Mouse (Mus musculus) WW6 (cell line): ENCODE results near the gene Slc10a6.

Experiments used
- DNase-seq: peaks from one replicate; pipeline ENCODE4 v3.0.0-alpha.2; 2013; ENCODE audit warnings: low read depth, low spot score

The Slc10a6 gene

DNA sequence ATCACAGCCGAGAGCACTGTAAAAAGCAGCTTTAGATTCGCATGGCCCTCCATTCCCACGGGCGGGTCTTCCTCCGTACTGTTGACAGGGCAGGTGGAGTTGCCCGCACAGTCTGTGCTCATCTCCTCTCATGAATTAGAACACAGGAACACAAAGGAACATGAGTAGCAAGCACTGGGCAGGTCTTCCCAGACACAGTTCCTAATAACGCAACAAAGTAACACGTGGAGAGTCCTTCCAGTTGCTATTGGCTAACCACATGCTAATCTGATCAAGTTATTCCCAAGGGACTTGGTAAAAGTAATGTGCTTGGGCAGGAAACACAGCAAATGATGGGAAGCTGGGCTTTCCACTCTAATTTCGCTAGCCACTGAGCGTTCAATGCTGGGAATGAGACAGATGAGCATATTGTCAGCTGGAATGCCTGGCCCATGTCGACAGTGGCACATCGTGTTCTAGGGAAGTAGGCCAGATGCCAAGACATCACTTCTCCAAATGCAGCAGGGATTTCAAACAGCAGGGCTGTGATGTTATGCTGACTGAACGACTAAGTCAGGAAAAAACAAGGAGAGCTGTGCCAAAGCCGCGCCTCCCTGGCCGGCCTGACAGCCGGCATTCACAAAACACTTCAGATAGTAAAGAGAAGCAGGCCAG lies at the start of gene Slc10a6:
Gene Slc10a6, minus strand, starts transcription at position 293 of the 654 bp plus-strand sequence.
- DNase-seq = no peak

DNA sequence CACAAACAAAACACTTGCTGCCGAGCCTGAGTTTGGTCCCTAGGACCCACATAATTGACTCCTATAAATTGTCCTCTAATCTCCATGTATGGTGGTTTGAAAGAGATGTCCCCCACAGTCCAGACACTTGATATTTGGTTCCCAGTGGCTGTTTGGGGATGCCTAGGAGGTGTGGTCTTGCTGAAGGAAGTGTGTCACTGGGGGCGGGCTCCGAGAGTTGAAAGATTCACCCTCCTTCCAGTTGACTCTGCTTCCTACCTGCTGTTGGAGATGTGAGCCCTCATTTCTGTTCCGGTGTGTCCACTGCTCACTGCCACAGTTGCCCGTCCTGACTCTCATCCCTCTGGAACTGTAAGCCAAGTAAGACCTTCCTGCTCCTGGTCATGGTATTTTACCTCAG lies 49.8 kb upstream of the Slc10a6 start:
- DNase-seq = no peak

DNA sequence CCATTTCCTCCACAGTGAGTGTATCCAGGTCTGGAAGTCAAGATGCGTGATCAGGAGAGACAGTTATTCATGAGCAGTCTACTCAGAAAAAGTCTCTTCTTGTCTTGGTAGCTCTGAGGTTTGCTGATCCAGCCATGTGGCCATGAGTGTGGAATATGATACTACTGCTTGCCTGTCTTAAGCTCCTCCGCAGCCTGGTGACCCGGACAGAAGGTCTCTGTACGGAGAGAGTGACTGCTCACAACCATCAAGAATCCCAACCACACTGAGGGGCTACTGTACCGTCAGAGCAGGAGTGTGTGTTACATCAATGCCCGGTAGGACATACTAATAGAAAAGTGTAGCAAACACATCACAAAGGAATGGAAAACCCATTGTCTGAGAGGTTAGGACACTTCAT lies 48.7 kb upstream of the Slc10a6 start:
- no peak for DNase-seq

DNA sequence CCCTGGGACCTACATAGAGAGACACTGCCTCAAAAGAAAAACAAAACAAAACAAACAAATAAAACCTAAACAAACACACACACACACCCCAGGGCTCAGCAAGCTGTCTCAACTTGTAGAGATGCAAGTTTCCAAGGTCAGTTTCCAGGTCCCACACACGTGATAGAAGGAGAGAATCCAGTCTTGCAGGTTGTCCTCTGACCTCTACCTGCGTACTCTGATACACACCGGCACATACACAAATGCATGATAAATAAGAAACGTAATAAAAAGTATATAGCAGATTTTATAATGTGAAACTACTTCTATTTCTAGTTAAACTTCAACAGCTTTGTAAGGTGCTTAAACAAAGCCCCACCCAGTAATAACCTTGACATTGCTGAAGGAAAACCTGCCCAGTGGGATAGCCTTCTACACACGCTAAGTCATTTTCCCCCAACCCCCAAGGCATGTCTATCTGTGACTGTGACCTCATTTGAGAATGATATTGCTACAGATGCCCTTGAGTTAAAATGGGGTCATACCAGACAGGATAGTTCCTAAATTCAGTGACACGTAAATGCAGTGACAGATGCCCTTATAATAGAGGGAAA lies 47.2 kb upstream of the Slc10a6 start:
- DNase-seq = no peak

DNA sequence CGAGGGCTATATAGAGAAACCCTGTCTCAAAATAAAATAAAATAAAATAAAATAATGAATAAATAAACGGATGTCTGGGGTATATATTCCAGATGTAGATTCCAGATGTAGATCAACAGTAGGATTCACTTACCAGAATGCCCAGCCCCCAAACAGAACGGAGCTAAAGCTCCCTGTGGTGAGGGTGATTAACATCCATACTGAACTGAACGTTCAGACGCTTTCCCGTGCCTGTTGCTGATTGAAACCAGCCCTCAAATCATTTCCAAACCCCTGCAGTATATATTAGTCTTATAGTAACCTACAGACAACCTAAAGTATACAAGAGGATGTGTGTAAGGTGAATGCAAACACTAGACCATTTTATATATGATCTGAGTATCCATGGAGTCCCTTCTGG lies 45.3 kb upstream of the Slc10a6 start:
- DNase-seq = no peak

DNA sequence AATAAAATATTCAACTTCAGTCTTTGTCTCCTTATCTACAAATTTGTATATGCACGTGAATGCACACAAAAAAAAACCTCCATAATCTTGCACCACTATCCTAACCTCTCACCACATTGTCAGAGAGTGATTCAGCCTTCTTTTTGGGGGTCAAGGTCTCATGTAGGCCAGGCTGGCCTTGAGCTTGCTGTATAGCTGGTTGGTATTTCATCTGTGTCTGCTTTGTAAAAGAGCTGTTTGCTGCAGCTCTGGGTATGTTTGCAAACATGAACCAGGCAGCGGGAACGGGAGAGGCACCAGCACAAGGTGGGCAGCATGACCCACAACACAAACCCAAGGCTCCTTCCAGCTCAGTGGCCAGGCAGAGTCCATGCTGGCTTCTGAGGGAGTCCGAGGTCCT lies 44.4 kb upstream of the Slc10a6 start:
- DNase-seq = no peak

DNA sequence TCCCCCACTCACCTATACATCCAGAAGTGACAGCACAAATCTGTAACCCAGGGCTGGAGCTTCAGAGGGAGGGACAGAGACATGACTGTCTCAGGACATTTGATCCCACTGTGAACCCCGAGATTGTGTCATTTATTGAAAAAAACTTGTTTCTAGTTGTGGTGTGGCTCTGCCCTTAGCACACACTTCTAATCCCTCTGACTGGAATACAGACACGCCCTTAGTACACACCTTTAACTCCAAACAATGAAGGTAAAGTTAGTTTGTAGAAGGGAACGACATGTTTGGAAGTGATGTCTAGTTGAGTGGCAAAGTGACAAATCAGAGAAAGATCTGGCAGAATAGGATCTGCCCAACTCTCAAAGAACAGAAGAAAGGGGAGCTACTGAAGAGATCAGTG lies 42.7 kb upstream of the Slc10a6 start:
- DNase-seq = no peak

DNA sequence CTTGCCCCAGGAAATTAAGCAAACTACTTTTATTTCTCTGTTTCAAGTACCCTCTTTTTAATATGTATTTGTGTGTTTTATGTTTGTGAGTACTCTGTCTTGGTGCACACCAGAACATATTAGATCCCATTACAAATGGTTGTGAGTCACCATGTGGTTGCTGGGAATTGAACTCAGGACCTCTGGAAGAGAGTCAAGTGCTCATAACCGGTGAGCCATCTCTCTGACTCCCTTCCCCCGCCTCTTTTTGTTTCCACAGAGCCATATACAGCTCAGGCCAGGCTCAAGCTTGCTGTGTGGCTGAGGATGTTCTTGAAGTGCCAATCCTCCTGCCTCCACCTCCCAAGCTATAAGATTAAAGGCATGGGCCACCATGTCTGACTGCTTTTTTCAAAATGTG lies 36.7 kb upstream of the Slc10a6 start:
- DNase-seq = no peak

DNA sequence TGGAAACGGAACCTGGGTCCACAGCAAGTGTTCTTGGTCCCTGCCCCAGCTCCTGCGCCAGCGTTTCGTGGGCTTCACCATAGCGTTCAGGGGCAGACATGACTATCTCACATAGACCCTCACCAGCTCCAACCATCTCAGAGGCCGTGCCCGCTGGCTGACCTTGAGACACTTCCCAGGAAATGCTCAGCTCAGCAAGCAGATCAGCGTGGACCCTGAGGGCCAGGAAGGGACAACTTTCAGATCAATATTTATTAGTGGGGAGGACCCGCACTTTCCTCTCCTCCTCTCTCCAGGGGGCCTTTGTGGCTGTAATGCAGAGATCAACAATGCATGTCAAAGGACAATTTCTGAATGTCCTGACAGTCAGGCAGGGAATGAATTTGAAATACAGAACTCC lies 35.7 kb upstream of the Slc10a6 start:
- DNase-seq = no peak

DNA sequence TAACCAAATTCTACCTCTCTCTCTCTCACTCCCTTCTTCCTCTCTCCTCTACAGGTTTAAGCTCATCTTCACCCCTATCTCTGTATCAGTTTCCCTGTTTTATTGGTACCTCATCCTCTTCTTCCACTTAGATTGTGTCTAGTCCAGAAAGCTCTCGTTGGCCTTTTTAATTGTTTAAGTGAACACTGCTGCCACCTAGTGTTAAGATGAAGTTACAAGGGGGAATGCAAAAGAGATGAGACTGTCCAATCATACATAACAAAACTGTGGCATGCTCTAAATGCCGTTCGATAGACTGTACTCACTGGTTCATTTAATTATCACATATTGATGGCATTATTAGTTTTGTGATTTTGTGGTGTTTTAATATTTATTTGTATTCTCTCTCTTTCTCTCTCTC lies 30.4 kb upstream of the Slc10a6 start:
- no peak for DNase-seq

DNA sequence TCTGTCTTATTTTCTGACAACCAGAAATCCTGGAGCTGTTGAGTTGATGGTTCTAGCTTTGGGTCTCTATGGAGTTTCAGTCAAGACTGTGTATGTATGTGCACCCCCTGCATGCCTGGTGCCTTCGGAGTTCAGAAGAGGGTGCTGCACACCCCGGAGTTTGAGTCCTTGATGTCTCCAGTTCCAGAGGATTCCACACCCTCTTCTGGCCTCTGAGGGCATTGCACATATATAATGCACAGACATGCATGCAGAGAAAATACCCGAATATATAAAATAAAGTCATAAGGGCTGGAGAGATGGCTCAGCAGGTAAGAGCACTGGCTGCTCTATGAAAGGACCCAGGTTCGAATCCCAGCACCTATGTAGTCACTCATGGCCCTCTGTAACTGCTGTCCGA lies 29.7 kb upstream of the Slc10a6 start:
- DNase-seq = no peak

DNA sequence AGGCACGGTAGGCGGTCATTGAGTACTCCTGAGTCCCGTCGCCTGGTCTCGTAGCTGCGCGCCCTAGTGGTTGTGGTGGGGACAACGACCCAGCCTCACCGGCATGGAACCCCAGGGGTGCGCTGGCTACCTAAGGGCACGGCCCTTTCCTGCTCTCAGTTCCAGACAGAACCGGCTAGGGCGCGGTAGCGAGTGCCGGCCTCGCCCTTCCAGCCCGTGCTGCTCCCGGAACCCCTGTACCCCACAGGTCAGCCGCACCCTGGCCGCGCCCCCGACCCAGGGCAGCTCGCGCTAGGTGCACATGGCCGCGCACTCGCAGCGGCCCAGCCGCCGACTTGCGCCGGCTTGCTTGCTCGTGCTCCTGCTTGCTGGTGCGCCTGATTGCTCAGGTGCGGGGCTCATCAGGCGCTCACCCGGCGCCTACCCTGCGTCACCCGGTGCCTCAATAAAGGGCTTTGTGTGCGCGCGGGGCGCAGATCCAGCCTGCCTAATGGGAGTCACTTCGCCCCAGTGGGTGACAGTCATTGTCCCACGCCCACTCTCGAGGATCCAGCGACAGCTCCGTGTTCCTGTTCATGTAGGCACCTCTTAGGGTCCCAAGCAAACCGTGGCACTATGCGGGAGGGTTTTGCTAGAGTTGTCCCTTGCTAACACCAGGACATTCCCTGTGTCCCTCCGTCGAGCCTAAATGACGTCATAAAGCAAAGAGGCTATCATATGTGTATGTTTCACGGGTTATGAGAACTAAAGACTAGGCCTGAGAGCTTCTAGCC lies 26.3 kb upstream of the Slc10a6 start, which contains the start of gene 1700016H13Rik:
Gene 1700016H13Rik, minus strand, starts transcription at position 665 of the 773 bp plus-strand sequence.
- DNase-seq = peak; percentile 64

DNA sequence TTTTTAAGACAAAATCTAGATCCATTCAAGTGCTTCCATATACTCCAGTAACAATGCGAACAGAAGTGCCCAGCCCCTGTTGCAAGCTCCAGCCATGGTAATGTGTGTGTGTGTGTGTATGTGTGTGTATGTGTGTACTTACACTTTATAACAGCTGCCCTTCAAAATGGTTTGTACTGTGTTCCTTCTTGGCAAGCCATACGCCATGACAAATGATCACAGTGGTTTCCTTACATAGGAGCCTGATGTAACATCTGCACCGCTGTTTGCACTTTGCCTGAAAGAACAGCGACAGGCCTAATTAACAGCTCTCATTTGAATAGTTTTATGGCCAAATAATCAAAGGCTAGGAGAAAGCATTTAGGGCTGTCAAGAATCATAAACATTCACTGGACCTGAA lies 25.6 kb upstream of the Slc10a6 start:
- no peak for DNase-seq

DNA sequence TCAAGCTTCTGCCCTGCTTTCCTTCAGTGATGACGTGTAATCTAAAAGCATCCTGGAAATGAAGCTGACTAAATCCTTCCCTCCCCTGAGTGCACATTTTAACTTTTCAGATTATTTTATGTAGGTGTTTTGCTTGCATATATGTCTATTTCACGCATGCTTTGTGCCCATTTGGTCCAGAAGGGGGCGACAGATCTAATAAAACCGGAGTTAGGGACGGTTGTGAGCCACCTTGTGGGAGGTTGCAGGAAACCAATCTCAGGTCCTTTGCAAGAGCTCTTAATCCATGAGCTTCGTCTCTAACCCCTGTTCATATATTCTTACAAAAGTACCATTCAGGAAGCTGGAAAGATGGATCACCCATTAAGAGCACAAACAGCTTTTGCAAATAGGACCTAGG lies 25.0 kb upstream of the Slc10a6 start:
- peak; percentile 75 for DNase-seq

DNA sequence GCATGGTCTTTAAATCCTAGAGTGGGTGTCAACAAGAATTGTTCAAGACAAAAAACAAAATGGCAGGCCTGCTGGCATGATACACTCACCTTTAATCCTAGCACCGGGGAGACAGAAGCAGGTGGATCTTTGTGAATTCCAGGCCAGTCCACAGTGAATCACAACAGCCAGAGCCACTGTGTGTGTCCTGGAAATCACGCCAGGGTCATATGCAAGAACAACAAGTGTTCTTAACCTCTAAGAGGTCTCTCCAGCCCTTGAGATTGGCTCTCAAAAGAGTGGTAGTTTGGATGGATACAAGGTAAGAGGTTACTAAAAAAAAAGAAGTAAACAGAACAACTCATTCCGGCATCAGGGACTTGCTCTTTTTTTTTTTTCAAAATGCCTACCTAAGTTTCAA lies 18.1 kb upstream of the Slc10a6 start:
- no peak for DNase-seq

DNA sequence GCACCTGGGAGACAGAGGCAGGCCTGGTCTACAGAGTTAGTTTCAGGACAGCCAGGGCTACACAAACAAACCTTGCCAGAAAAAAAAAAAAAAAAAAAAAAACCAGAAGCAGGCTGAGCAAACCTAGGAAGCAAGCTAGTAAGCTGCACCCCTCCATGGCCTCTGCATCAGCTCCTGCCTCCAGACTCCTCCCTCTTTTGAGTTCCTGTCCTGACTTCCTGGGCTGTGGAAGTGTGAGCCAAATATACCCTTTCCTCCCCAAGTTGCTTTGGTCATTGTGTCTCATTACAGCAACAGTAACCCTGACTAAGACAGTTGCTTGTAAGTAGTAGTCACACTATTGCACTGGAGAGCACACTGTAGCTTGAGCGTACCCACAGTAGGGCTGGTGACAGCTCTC lies 15.0 kb upstream of the Slc10a6 start:
- DNase-seq = no peak

DNA sequence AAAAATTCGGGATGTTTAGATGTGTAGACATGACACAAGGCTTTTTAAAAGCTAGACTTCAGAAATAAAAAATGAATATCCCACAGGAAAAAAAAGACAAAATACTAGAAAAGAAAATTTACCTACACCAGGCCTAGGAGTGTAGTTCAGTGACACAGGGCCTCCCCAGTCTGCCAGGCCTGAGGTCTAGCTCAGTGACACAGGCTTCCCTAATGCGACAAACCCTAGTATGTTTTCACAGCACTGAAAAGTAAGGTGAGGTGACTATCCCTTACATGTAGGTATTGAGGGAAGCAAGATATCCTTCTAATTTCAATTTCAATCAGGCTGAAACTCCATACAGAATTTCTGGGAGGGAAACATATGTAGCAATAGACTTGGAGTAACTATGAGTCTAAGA lies 8.0 kb upstream of the Slc10a6 start:
- DNase-seq = no peak

DNA sequence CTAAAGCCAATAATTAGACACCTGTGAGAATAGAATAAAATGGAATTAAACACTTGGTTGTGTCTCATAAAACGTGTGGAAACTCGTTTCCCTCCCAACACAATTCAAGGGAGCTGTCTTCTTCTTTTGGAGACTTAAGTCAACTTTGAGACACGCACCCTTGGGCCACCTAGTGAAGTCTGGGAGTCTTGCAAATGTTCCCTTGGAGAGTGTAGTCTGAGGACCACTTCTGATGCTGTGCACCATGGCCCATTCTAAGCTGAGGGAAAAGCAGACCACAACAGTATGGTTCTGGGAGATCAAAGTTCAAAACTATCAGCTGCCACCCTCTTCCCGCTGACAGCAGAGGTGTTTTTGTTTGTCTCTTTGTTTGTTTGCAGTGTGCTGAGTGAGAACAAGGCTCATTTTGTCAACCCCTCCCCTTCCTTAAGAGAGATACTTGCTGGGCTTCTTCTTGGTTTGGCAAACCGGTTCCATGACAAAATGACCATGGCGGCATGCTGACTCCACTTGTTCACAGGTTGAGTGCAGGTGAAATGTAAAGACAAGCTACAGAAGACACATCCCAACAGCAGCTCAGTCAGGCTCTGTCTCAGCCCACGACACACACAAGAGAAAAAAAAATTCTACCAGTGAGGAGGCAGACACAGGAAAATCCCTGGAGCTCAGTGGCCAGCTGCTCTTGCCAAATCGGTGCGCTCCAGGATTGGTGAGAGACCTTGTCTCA lies 814 bp upstream of the Slc10a6 start:
- DNase-seq = no peak

DNA sequence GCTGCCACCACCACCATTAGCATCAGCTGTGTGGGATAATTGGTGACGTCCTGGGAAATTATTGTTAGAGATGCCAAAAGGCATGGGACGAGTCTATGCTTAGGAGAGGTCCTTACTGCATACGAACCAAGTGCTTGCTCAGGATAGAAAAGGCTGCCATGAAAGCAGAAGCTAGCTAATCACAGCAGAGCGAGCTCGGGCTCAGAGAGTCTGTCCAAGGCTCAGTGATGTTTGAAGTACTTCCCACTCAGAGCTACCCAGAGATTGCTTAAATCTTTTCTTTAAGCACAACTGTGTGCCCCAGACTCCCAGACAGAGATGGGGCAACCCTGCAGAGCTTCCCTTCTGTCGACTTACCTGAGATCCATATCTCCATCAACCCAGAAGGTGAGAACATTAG lies 704 bp downstream of the Slc10a6 start:
- no peak for DNase-seq

DNA sequence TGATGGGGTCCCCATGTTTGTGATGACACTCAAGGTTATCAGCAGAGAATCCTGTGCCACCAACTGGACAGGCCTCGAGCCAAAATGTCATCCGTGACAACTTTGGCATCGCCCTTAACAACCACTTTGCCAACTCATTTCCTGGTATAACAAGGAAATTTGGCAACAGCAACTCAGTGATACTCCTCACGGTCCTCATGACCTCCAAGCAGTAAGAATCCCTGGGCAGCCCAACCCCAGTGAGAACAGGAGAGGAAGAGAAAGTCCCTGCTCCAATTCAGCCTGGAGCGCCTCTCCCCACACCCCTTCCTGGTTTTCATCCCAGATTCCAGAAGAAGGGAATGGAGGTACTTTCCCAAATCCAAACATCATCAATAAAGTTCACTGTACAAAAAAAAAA lies 4.4 kb downstream of the Slc10a6 start:
- no peak for DNase-seq

DNA sequence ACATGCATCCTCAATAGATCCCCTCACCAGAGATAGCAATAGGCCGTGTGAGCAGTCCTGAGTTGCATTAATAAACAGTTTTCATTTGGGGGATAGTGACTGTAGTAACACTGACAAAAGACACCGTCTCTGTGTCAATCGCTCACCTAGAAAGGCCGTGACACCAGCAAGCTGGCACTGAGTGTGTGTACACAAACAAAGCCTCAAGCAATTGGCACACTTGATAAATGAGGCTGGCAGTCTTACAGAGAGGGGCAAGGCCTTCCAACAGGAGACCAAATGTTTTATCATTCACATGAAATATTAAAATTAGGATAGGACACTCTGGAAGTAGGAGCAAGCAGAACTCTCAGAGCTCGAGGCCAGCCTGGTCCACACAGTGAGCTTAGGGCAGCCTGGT lies 6.9 kb downstream of the Slc10a6 start:
- no peak for DNase-seq

DNA sequence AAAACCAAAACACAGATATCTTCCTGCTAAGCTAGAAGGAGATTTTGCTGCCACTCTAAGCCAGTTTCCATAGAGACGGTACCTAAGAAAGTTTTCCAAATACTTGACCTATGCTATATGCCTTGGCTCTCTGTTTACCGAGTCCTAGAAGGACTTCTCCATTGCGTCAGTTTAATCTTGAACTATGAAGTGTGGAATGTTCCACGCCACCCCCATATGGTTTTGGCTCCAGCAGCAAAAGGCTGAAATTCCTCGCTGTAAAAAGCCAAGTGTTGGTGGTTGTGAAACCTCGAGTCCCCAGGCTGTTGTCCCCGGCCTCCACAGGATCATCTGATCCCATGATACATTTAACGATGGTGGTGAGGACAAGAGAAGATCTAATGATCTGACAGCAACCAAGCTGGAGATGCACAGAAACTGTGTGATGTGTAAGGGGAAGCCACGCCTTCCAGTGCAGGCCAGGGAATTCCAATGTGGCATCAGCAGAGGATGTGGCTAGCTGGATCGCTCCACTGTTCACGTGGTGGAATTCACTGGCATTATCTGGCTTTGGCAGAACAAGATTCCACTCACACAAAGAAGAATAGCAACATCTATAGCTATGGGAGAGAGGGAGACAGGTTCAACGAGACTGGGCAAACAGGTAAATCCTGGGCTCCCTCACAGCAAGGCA lies 8.8 kb downstream of the Slc10a6 start:
- no peak for DNase-seq
